Mouse (Mus musculus) brain, adult 2 months (tissue): ENCODE results near the gene Timm8a2.
A peak's percentile ranks its signal among the peaks of the same experiment; 100 is the strongest.
"Not testable (repeated sequence)": the region's sequence is repeated elsewhere in the genome, so short reads cannot be mapped to it uniquely, and the experiment has no call there.

ENCODE experiments used
- DNase-seq: peaks from one replicate; pipeline ENCODE4 v3.0.0; 2011; ENCODE audit warnings: low read depth, low spot score

Timm8a2 gene

DNA sequence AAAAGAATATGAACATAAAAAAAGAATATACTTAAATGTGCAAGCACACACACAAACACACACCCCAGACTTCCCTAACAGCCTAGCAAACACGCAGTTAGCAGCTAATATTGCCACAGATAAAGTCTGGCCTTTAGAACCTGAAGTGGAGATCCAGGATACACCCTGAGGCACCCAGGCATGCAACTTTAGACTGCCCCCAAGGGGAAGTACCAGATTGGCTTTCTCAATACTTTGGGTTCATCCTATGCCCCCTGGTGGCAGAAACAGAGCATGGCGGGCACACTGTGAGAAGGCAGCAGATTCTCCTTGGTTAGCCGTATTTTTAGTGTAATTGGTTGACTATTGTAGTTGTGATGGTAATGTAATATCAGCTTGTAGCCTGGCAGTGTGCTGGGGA lies 26.2 kb downstream of the Timm8a2 start:
- DNase-seq, result peak; percentile 77

DNA sequence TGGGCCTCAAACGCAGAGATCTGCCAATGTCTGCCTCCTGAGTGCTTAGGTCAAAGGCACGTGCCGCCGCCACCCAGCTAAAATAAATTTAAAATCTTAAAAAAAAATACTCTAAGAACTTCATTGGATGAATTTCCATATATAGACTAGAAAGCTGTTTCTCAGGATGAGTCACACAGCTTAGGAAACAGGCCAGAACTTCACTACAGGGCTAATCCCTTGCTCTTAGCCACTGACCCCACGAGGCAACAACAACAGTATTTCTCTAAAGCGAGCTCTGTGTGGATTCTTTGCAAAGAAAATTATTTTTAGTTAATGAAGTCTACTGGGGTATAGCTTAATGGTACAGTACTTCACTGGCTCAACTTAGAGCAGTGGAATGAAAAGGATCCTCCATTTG lies 26.9 kb downstream of the Timm8a2 start:
- peak; percentile 26 for DNase-seq

DNA sequence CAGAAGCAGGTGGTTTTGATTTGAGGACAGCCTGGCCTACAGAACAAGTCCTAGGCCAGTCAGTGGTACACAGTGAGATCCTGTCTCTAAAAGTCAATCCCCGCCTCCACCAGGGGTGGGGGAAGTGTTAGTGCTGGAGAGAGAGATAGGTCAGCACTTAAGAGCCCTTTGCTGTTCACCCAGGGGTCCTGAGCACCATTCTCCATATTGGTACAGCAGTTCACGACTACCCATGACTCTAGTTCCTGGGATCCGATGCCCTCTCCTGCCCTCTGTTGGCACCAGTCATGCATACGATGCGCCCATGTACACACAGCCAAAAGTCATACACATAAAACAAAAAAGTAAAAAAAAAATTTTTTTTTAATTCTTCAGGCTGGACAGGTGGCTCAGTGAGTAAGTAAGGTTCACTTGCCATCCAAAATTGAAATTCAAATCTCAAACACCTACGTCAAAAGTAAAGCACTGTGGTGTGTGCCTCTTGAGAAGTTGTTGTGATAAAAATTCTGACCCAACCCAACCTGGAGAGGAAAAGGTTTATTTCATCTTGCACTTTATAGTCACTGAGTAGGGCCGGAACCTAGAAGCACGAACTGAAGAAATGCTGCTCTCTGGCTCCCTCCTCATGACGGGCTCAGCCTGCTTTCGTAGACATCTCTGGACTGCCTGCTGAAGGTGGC lies 28.1 kb downstream of the Timm8a2 start:
- DNase-seq, result no peak

DNA sequence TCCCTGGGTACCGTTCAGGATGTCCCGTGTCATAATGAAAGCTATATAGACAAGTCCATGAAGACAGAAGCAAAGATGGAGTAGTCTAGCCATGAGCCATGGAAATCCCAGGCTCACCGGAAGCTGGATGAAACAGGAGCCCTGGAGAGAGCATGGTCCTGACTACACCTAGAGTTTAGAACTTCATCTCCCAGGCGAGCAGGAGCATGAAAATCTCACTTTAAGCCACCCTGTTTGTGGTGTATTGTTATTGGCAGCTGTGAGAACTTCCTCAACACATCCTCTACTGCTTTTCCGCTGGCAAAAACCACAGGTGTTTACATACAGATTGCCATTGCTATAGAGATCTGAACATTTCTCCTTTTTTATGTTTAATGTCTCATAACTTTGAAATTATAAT lies 29.1 kb downstream of the Timm8a2 start:
- no peak for DNase-seq

DNA sequence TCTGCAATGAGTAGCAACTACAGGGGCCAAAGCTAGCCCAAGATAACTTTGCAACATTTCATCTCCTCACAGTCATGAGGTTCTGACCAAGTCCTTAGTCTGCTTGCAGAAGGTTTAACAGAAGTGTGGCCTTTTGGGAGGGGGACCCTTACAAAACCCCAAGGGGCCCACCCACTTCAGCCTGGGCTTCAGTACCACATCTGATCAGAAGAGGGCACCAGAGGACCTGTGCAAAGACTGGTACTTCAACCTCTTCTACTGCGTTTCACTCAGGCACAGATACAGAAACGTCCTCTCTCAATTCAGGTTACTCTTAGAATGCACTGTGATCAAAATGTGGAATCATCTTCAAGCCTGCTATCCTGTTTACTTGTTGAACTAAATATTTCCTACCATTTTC lies 30.0 kb downstream of the Timm8a2 start:
- peak; percentile 60 for DNase-seq

DNA sequence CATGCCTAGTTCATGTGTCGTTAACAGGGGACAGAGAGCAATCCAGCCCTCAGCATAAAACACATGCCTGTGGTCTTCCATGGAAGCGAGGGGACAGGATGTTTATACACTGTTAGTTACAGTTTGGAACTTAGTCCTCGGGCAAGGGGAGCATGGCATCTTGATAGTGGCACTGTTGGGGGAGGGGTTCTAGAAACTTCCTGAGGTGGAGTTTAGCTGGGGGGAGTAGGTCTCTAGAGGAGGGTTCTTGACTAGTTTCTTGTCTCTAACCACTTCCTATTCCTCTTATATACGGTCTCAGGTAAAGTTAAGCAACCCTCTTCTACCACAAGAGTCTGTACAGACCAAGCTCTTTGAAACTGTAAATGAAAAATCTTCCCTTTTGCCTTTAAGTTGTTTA lies 31.8 kb downstream of the Timm8a2 start:
- DNase-seq, result no peak

DNA sequence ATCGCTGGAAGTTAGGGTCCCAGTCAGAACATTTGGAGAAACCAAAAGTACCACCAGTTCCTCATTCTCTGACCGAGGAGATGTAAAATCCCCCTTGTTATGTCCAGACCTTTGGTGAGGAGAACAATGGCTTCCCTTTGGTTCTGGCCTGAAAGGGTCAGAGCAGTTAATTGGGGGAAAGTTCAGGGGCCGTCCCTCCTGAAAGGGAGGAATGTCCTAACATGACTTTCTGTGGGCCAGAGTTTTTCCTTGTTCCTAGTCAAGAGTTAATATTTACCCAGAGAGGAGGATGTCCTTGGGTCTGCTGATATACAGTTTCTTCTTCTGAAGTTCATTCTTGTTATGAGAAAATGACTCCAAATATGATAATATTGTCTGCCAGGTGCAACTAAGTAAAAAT lies 33.6 kb downstream of the Timm8a2 start:
- DNase-seq, result not testable (repeated sequence)

DNA sequence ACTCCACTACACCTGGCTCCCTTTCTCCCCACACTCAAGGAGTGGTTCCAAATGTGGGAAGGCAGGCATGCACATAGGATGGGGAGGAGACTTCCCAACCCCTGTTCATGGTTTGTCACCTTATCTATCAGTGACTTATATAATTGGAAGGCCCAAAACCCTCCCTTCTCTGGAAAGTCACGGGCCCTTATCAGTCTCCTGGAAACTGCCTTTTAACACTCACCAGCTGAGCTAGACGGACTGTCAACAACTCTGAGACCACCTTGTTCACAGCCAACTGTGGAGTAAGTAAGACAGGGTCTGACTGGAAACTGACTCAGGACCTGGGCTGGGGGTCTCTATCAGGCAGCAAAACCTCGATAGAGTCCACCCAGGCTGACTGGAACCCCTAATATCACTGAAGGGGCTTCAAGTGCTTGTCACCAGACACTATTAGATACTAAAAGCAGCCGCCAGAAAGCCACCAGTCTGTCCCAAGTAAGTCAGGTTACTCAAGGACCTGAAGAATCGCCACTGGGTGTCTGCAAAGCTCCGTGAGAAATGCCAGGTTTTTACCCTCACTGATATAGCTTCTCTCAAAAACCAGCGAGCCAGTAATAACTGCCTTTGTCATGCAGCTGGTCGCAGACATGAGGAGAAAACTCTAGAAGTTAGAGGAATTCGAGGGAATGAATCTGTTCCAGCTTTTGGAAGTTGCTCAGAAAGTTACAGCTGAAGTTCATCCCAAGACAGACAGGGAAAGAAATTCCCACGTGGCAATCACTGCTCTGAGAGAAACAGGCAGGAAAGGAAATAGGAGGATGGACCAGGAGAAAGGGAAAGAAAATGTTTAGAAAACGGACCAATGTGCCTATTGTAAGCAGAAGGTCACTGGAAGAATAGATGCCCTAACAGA lies 34.6 kb downstream of the Timm8a2 start:
- no peak for DNase-seq

DNA sequence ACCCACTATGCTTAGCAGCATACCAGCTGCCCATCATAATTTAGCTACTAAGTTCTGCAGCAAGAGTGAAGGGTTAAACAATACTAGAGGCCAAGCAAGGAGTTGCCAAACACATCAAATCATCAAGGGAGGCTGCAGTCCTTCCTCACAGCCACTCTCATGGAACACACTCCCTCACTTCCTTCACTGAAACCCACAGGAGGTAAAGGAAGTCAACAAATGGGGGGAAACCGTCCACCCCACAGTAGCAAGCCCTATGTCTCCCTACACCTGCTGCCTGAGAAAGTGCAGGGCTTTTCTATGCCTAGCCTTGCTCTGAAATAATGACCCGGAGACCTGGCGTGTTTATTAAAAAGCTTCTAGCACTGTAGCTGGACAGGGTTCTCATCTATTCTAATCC lies 35.5 kb downstream of the Timm8a2 start:
- DNase-seq, result no peak

DNA sequence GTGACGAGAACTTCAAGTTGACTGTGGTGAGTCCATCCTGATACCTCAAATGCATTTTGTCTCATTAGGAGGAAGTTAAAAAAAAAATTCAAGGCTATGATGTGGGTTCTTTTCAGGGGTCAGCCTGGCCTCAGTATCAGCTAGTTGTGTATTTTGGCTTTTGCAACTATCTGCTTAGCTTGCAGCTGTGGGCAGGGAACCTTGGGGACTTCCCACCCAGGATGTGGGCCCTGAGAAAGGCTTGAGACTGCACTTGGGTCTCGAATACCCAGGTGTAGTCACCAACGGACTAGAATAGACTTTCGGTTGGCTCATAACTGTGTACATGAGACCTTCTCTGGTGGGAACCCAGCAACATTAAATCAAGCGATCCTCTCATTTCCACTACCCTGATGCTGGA lies 38.9 kb downstream of the Timm8a2 start:
- no peak for DNase-seq

DNA sequence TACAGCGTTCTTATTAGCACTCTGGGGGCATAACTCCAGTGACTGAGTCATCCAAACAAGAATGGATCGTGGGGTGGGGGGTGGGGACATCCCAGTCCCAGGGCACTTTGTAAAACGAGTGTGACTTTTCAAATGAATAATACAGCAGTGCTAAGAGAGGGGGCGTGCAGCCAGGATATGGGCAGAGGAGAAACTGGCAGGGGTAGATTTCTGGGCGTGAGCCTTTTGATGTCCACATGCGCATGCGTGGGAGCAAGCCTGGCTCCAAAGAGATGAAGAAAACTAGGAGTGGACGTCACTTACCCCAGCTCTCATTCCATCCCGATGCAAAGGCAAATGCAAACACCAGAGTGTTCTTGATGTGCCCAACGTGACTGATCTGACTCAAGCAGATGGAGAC lies 39.9 kb downstream of the Timm8a2 start:
- peak; percentile 29 for DNase-seq

DNA sequence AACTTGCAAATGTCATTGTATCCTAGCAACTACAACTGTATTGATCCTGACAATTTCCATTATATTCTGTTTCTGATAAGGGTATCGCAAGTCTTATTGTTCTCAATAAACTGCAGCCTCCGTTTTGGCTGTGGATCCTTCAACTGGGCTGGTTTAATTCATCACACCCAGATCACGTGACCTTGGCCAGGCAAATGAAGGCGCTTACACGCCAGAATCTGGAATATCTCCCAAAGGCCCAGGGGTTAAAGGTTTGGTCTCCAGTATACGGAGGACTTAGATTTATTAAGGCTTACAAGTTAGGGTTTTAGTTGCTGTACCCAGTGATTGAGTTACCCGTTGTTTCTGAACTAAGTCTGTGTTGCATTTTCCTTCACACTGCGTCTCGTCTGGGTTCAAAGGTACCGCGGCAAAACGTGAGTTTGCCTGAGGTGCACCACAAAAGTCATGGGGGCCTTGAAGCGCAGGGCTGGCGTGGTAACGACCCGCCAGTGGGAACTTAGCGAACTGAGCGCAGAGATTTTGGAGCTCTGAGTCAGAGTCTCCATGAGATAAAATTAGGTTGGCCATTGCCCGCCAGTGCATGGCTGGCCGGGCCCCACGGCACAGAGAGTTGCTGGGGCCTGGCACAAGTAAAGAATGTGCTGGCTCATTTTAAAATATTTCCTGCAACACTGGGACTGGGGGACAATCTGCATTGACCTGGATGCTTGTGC lies 41.2 kb downstream of the Timm8a2 start:
- no peak for DNase-seq

DNA sequence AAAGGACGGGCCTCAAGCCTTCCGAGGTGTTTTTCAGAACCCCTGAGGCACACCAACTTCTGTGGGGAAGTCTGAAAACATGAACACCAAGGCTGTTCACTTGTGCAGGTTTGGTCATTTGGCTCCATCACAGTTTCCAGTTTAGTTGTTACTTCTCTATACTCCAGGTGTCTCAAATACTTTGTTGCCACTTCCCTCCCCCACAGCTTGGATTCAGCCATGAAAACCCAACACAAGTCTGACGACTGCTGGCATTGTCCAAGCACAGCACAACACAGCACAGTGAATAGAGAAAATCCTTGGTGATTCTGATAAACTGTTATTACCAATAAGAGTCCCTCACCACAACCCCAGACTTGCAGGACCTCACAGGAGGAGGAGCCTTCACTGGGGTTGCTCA lies 42.5 kb downstream of the Timm8a2 start:
- DNase-seq, result no peak

DNA sequence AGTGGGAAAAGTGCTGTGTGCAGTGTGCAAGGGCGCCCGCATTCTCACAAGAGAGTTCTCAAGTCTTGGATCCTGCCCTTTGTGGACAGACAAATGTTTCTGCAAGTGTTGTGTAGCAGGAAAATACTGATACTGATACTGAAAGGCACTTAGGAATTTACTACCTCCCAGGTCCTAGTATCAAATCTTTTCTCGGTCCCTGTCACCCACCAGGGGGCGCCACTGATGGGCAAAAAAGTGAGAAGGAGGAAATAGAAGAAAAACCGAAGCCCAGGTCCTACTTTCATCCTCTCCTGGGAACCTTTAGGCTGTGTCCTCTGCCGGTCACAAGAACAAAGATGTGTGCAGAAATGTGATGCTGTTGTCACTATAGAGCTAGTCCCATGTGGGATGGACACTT lies 45.0 kb downstream of the Timm8a2 start:
- peak; percentile 44 for DNase-seq

DNA sequence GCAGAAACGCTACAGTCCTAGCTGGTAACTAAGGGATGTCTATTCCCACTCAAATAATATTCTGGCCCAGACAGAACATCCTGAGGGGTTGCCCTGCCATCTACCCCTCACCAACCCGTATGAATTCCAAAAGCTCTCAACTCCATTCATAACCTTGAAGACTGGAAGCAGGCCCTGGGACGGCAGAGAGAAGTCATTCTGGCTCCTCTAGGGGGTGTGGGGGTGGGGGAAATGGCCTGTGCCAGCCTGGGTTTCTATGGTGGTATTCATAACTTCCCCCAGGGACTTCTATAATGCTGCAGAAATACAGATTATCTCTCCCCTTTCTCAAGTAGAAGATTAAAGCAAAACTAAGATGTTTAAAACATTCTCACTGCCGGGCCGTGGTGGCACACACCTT lies 45.4 kb downstream of the Timm8a2 start:
- DNase-seq, result no peak

DNA sequence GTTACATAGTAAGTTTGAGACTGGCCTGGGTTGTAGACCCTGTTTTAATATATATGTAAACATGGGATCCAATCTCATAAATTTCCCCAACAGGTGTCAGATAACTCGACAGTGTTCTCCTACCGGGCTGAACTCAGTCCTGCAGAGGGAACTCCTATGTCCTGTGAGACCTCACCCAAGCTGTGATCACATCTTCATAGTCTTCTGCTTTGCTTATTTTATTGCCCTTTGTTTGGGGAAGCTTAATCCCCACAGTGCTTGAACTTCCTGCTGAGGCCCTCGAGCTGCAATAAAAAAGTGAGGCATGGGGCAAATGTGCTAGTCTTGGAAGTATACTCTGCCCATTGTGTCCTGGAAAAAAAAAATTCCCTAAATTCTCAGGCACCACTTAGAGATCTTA lies 46.8 kb downstream of the Timm8a2 start:
- no peak for DNase-seq

DNA sequence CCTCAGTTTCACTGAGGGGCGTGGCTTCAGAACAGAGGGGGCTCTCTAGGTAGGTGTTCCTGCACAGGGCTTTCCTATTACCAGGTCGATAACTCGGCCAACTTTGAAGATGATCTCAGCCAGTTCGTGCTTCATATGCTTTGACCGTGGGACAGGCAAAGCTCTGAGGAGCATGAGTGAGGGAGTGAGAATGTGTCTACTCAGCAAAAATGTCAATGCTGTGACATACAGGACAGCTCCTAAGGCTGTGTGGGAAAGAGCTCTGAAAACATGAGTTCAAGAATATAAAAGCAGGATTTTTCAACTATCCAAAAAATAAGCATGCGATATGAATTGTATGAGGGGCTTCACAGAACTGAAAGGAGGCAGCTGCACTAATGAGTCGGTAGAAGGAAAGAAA lies 49.0 kb downstream of the Timm8a2 start:
- DNase-seq, result no peak

DNA sequence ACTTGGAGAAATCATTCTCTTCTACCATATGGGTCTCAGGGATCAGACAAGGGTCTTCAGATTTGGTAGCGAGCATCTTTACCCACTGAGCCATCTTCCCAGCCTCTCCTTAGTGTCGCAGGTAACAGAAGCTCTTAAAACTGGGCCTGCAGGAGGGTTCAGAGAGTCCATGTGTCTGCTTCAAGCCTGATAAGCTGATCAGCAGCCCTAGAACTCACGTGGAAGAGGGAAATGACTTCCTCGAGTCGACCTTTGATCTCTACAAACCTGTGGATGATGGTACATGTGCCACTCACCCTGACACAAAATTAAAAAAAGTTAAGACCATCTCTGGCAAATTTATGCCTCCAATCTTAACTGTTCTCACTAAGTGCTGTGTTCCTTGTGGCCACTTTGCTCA lies 53.5 kb downstream of the Timm8a2 start:
- no peak for DNase-seq
